Mouse (Mus musculus) forebrain, embryonic 16.5 days (tissue): ENCODE measurements around the gene Ggps1. TPM values are rescaled to one million over a fixed set of nuclear protein-coding genes. Genes with fewer than 3 reads are reported as not detected.
A peak's percentile ranks its signal among the peaks of the same experiment; 100 is the strongest.

Experiments used
- ATAC-seq: fragments of 200-750 bp; cut with Nextera tagmentation; 2 replicates; pipeline ENCODE4 v1.8.0; 2017; ENCODE audit warnings: mild to moderate bottlenecking, moderate library complexity
- H3K27ac ChIP-seq: fragments of 300-500 bp; sonication (generic); 2 replicates; pipeline ENCODE4 v1.5.1; 2014; ENCODE audit warnings: low read length, control low read depth
- H3K27me3 ChIP-seq: fragments of 300-500 bp; sonication (generic); replicated peaks from 2 replicates; pipeline ENCODE4 v1.6.1; 2014; ENCODE audit warnings: low read length; ENCODE audit not compliant: control insufficient read depth, insufficient read depth
- H3K36me3 ChIP-seq: fragments of 300-500 bp; sonication (generic); 2 replicates; pipeline ENCODE4 v1.6.1; 2014; ENCODE audit not compliant: control insufficient read depth, insufficient read depth
- H3K4me1 ChIP-seq: fragments of 300-500 bp; sonication (generic); replicated peaks from 2 replicates; pipeline ENCODE4 v1.6.1; 2014; ENCODE audit warnings: low read length; ENCODE audit not compliant: control insufficient read depth, insufficient read depth
- H3K4me2 ChIP-seq: fragments of 300-500 bp; sonication (generic); 2 replicates; pipeline ENCODE4 v1.6.1; 2014; ENCODE audit warnings: mild to moderate bottlenecking, low read length, control low read depth
- H3K4me3 ChIP-seq: fragments of 300-500 bp; sonication (generic); replicated peaks from 2 replicates; pipeline ENCODE4 v1.5.1; 2014; ENCODE audit warnings: mild to moderate bottlenecking, low read length, control low read depth
- H3K9ac ChIP-seq: fragments of 300-500 bp; sonication (generic); replicated peaks from 2 replicates; pipeline ENCODE4 v1.6.1; 2014; ENCODE audit warnings: low read depth, low read length, control low read depth
- H3K9me3 ChIP-seq: fragments of 300-500 bp; sonication (generic); 2 replicates; pipeline ENCODE4 v1.6.1; 2016; ENCODE audit warnings: low read length; ENCODE audit not compliant: control insufficient read depth
- WGBS: fragments of 180-500 bp; shearing (Covaris S2); extraction: QIAGEN DNeasy Blood & Tissue Kit; methylation state at CpG from one replicate; pipeline ENCODE4 v1.1.7; 2014; 5-methylcytosine and 5-hydroxymethylcytosine counted together
- polyA plus RNA-seq: library from polyadenylated mRNA; unstranded; fragments of >200 nt; fragmentation: Nextera tagmentation; extraction: Ambion mirVana; gene quantifications from 2 replicates; pipeline ENCODE4 v1.2.1, GENCODE M21; 2015

Gene Ggps1
- 79.6 and 87.4 TPM in 2 replicates for polyA plus RNA-seq

DNA sequence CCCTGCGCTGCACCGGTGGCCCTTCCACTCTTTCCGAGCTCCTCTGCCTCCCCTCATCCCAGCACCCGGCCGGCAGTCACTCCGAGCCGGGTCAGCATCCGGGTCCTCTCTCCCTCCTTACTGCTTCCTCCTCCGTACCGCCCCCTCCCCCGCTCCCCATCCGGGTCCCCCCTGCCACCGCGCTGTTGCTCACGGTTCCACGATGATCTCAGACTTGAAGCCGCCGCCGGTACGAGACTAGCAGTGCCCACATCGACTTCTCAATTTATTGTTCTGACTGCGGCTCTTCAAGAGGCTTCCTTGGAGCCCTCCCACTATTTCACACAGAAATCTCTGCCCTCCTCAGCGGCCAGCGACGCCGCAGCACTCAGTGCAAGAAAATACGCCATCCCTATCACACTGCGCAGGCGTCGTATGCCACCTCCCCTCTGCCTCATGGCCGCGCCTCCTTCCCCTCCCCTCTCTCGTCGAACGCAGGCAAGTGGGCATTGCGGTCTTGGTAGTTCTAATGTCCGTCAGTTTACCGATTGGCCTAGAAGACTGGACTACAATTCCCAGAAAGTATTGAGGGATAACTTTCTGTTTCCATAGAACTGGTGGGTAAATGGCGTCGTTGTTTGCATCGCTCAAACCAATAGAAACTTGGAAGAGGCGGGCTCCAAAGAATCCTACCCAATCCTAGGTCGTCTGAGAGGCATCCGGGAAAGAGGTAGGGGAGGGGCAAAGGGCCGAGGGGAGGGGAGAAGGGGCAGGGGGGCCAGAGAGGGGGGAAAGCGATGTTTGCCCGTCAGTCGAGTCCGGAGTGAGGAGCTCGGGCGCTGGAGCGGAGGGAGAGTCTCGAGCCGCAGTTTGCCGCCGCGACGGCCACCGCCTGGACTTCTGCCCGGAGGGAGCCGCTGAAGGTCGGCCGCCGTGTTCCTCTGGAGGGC is at the start of gene Ggps1, which contains the start of gene Arid4b:
Gene Ggps1, minus strand, starts transcription at position 476 of the 929 bp plus-strand sequence.
Gene Arid4b, plus strand, starts transcription at position 220 of the 929 bp plus-strand sequence.
- Histone ChIP-seq H3K27ac (peak within 1 kb of the TSS; percentile 94), H3K4me2 (peak within 1 kb of the TSS; percentile 78), H3K4me1 (peaks cover 24% of the 10 kb centered on the region), H3K27me3 (no peaks in the 10 kb centered on the region), H3K9ac (peak within 1 kb of the TSS; percentile 97), H3K9me3 (no peaks in the 10 kb centered on the region), H3K4me3 (peak within 1 kb of the TSS; percentile 100), H3K36me3 (no peaks in the 10 kb centered on the region)
- WGBS = under 1% methylated on average over 62 of the region's 64 CpGs
- ATAC-seq = peak; percentile 96

- Histone ChIP-seq H3K36me3 (no peaks in the 10 kb centered on the region), H3K4me3 (no peak overlapping the region), H3K27me3 (no peaks in the 10 kb centered on the region), H3K9ac (no peak overlapping the region), H3K9me3 (no peaks in the 10 kb centered on the region), H3K4me1 (peaks cover 9% of the 10 kb centered on the region), H3K4me2 (no peak overlapping the region), H3K27ac (no peak overlapping the region)
- ATAC-seq = no peak
- WGBS = 78% methylated on average over 1 of the region's 1 CpGs
These were observed 47.9 kb upstream of the Ggps1 start for GRCm38 (mm10) chr13:14111146-14111545.

DNA sequence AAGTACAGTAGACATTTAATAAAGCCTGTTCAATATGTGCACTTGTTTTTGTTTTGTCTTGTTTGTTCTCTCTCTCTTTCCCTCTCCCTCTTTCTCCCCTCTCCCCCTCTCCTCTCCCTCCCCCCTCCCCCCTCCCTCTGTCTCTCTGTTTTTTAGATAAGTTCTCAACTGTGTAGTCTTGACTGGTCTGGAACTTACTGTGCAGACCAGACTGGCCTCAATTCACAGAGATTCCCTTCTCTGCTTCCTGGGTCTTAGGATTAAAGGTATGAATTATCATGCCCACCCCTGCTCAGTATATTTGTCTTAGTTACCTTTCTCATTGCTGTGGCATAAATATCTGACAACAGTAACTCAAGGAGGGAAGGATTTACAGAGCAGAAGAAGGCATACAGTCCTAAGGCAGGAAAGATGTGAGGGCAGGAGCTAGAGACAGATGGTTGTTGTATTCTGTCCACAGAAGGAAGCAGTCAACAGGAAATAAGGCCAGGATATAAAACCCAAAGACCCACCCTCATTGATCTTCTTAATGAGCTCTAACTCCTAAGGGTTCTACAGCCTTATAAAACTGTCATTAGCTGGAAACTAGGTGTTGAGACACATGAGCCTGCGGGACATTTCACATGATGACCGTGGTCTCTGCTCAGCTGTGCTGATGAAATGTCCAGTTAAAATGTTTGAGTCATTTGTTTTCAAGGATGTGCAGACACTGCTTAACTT is 47.0 kb upstream of the Ggps1 start:
- WGBS = 90% methylated on average over 2 of the region's 2 CpGs
- H3K4me1 ChIP-seq = peaks cover 9% of the 10 kb centered on the region
- H3K4me2 ChIP-seq = no peak overlapping the region
- no peaks in the 10 kb centered on the region for H3K27me3 ChIP-seq
- H3K27ac ChIP-seq = no peak overlapping the region
- H3K36me3 ChIP-seq = no peaks in the 10 kb centered on the region
- no peak overlapping the region for H3K4me3 ChIP-seq
- ATAC-seq = no peak
- H3K9ac ChIP-seq = no peak overlapping the region
- no peaks in the 10 kb centered on the region for H3K9me3 ChIP-seq

DNA sequence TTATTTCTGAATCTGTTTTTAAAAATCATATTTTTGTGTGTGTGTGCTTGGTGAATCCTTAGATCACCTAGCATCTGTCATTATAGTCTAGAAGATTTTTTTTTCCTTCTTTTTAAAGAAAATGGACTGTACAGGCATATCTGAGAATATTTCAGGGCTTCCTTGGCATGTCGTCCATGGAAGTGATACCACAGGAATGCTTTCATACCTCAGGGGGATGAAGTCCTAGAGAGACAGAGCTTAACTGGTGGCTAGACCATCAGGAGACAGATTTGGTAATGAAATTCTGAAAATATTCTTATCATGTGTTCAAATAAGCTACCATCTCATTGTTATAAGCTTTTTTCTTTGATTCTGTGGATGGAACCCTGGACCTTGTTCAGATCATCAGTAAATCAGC is 39.7 kb upstream of the Ggps1 start:
- Histone ChIP-seq H3K9me3 (no peaks in the 10 kb centered on the region), H3K36me3 (no peaks in the 10 kb centered on the region), H3K27me3 (no peaks in the 10 kb centered on the region), H3K4me2 (no peak overlapping the region), H3K27ac (no peak overlapping the region), H3K4me3 (no peak overlapping the region), H3K4me1 (no peaks in the 10 kb centered on the region), H3K9ac (no peak overlapping the region)
- ATAC-seq = no peak
- WGBS = 87% methylated on average over 1 of the region's 1 CpGs

DNA sequence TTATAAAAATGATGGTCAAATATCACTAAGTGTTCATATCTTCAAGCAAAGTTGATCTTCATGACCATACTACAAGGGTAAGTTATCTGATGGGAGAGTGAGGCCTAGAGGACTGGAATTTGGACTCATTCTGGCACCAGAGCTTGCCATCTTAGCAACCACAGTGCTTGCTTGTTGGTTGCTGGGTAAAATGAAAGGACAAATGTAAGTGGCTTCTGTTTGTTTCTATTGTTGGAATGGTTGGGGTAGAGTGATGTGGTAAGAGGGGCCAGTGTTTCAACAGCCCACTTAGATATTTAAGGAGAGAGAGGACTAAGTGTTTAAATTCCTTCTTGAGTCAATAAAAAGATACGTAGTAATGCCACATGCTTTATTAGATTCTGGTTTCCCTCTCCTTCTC is 25.4 kb upstream of the Ggps1 start:
- Histone ChIP-seq H3K9ac (no peak overlapping the region), H3K27me3 (no peaks in the 10 kb centered on the region), H3K4me1 (no peaks in the 10 kb centered on the region), H3K36me3 (no peaks in the 10 kb centered on the region; the same call in 1 of the 2 replicates), H3K4me2 (no peak overlapping the region), H3K9me3 (no peaks in the 10 kb centered on the region), H3K27ac (no peak overlapping the region), H3K4me3 (no peak overlapping the region)
- 86% methylated on average over 1 of the region's 1 CpGs for WGBS
- ATAC-seq = no peak

DNA sequence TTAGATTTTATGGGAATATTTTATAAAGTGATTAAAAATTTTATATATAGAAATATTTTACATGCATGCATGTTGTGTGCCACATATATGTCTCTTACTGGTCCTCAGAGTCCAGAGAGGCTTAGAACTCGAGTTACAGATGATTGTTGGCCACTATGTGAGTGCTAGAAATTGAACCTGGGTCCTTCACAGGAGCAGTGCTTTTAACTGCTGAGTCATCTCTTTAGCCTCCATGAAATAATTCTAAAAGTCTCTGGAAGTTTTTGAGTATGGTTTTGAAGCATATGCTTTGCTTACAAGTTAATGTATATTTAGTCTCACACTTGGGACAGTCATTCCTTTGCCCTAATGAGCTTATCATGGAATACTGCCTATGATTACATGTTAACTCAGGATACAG is 12.0 kb upstream of the Ggps1 start:
- Histone ChIP-seq H3K27ac (no peak overlapping the region), H3K27me3 (no peaks in the 10 kb centered on the region)
- 97% methylated on average over 1 of the region's 1 CpGs for WGBS

GRCm38 (mm10) chr13:14074371-14074770 is 11.1 kb upstream of the Ggps1 start:
- Histone ChIP-seq H3K9me3 (no peaks in the 10 kb centered on the region), H3K4me2 (no peak overlapping the region), H3K4me1 (no peaks in the 10 kb centered on the region), H3K27ac (no peak overlapping the region), H3K36me3 (no peaks in the 10 kb centered on the region), H3K4me3 (no peak overlapping the region), H3K9ac (no peak overlapping the region), H3K27me3 (no peaks in the 10 kb centered on the region)
- 98% methylated on average over 1 of the region's 1 CpGs for WGBS
- ATAC-seq = no peak

More for the DNA sequence above, 12.0 kb upstream of the Ggps1 start:
- H3K4me3 ChIP-seq = no peak overlapping the region
- no peak overlapping the region for H3K9ac ChIP-seq
- no peaks in the 10 kb centered on the region for H3K4me1 ChIP-seq
- no peak for ATAC-seq
- H3K4me2 ChIP-seq = no peak overlapping the region
- no peaks in the 10 kb centered on the region for H3K9me3 ChIP-seq
- H3K36me3 ChIP-seq = no peaks in the 10 kb centered on the region

GRCm38 (mm10) chr13:14069291-14069690 is 6.0 kb upstream of the Ggps1 start:
- Histone ChIP-seq H3K27me3 (no peaks in the 10 kb centered on the region), H3K9me3 (no peaks in the 10 kb centered on the region), H3K36me3 (no peaks in the 10 kb centered on the region), H3K9ac (no peak overlapping the region), H3K4me2 (no peak overlapping the region), H3K27ac (no peak overlapping the region), H3K4me1 (peaks cover 14% of the 10 kb centered on the region), H3K4me3 (no peak overlapping the region)
- ATAC-seq = no peak
- 89% methylated on average over 1 of the region's 1 CpGs for WGBS

DNA sequence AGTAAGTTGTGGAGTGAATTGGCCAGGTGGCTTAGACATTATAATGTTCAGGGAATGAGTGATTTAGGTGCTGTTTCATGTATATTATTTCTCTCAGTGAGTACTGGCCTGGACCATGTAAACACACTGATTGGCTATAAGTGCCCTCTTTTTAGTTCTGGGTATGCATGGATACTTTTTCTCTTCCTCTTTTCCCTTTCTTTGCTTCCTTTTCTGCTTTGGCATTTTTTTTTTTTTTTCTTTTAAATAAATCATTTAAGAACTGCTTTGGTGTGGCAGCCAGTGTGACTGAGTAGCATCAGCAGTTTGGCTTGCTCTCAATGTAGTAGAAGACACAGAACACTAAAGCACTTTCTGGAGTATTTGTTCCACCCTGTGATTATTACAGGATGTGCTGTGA is 4.7 kb upstream of the Ggps1 start:
- Histone ChIP-seq H3K27ac (no peak overlapping the region), H3K4me3 (no peak overlapping the region), H3K36me3 (no peaks in the 10 kb centered on the region), H3K9me3 (no peaks in the 10 kb centered on the region), H3K4me1 (peaks cover 14% of the 10 kb centered on the region), H3K4me2 (no peak overlapping the region), H3K27me3 (no peaks in the 10 kb centered on the region), H3K9ac (no peak overlapping the region)
- no peak for ATAC-seq
